Mouse (Mus musculus): ENCODE data around the gene 1500011B03Rik.

- TF ChIP-seq CTCF (IDR thresholded peaks at IDR 0.05 in 2 of 3, conservative IDR thresholded peaks at IDR 0.05 in 1 of 3; ENCODE audit: control insufficient read depth in 1 of 3, insufficient read depth in 1 of 3, low read depth in 2 of 3, low read length in 3 of 3, poor library complexity in 1 of 3, severe bottlenecking in 1 of 3) (no peak), ZNF384 (IDR thresholded peaks at IDR 0.05; ENCODE audit: low read depth, low read length) (no peak), MAFK (IDR thresholded peaks at IDR 0.05; ENCODE audit: borderline replicate concordance, low read depth, low read length) (no peak)
Measured at GRCm38 (mm10) chr5:114864813-114865212, 41.5 kb upstream of the 1500011B03Rik start.

All from MEL (cell line).